In genomic region chr5:90877173-90877512, GRCm38 (mm10) we compare ENCODE assay signal across 27 mouse cellular contexts. TPM values are rescaled to one million over a fixed set of nuclear protein-coding genes. Genes with fewer than 3 reads are reported as not detected.
"Had no signal": no experiment of that assay in that cellular context is flagged by ENCODE, and none has a peak within 500 bp of the region (broad histone marks: within the 10 kb centered on the region; RNA-seq: fewer than 3 reads in every experiment).

No protein-coding gene starts in this region.

- H3K36me3 ChIP-seq: kidney, embryonic 15.5 days; limb, embryonic 10.5 days; limb, embryonic 13.5 days; liver, embryonic 15.5 days; neural tube, embryonic 12.5 days; neural tube, embryonic 15.5 days had no signal

- H3K27me3 ChIP-seq: kidney, embryonic 15.5 days; liver, embryonic 15.5 days; megakaryocyte, embryonic 14.5 days; neural tube, embryonic 12.5 days; neural tube, embryonic 15.5 days had no signal

- H3K27ac ChIP-seq: kidney, embryonic 15.5 days; layer of hippocampus, adult 2 months; limb, embryonic 10.5 days; limb, embryonic 13.5 days; liver, embryonic 15.5 days; neural tube, embryonic 12.5 days; neural tube, embryonic 15.5 days had no signal

- H3K4me2 ChIP-seq: kidney, embryonic 15.5 days; limb, embryonic 13.5 days; liver, embryonic 15.5 days; midbrain, embryonic 11.5 days; neural tube, embryonic 12.5 days; neural tube, embryonic 15.5 days had no signal

- H3K4me3 ChIP-seq: kidney, embryonic 15.5 days; layer of hippocampus, adult 2 months; limb, embryonic 10.5 days; limb, embryonic 13.5 days; liver, embryonic 15.5 days; megakaryocyte, embryonic 14.5 days; neural tube, embryonic 12.5 days; neural tube, embryonic 15.5 days had no signal

- H3K9ac ChIP-seq: kidney, embryonic 15.5 days; limb, embryonic 13.5 days; liver, embryonic 15.5 days; neural tube, embryonic 12.5 days; neural tube, embryonic 15.5 days had no signal

- H3K9me3 ChIP-seq: kidney, embryonic 15.5 days; limb, embryonic 10.5 days; limb, embryonic 13.5 days; liver, embryonic 15.5 days; megakaryocyte, embryonic 14.5 days; neural tube, embryonic 12.5 days; neural tube, embryonic 15.5 days had no signal

- DNase-seq: kidney, adult 2 months; kidney, postnatal 14 days; layer of hippocampus, adult 9-11 months; liver; lung, adult 2 months; lung, postnatal 14 days; lung, postnatal 4 days; midbrain, embryonic 14.5 days; thymus, adult 18-20 months; thymus, postnatal 36 days had no signal

- H3K4me1 ChIP-seq: kidney, embryonic 15.5 days; limb, embryonic 10.5 days; liver, embryonic 15.5 days; neural tube, embryonic 12.5 days; neural tube, embryonic 15.5 days had no signal

RNA-seq across cellular contexts. Expression of gene Cxcl1, which starts 13.9 kb away (rescaled TPM):
- total RNA-seq: layer of hippocampus, adult 2 months; left cerebral cortex, adult 18-20 months; left cerebral cortex, postnatal 25 days; midbrain, postnatal 0 days had no signal
- polyA plus RNA-seq: midbrain, embryonic 11.5 days; midbrain, embryonic 14.5 days; neural tube, embryonic 12.5 days had no signal

RNA-seq across cellular contexts. Expression of gene Cxcl2, which starts 26.5 kb away (rescaled TPM):
- total RNA-seq: layer of hippocampus, adult 2 months; layer of hippocampus, postnatal 25 days; left cerebral cortex, adult 18-20 months; left cerebral cortex, postnatal 25 days; midbrain, postnatal 0 days had no signal
- polyA plus RNA-seq: intestine, embryonic 14.5 days; kidney, embryonic 15.5 days; limb, embryonic 10.5 days; liver, embryonic 15.5 days; lung, embryonic 16.5 days; midbrain, embryonic 11.5 days; midbrain, embryonic 14.5 days; neural tube, embryonic 12.5 days; neural tube, embryonic 15.5 days; stomach, embryonic 16.5 days; testis, adult 2 months had no signal
